Mouse (Mus musculus) stomach, postnatal 0 days (tissue): ENCODE results near the gene Neb. TPM values are rescaled to one million over a fixed set of nuclear protein-coding genes. Genes with fewer than 3 reads are reported as not detected.

Source experiments
- ATAC-seq: fragments of 200-750 bp; cut with Nextera tagmentation; 2 replicates; pipeline ENCODE4 v1.8.0; 2017; ENCODE audit not compliant: low FRiP score, low TSS enrichment
- DNase-seq: peaks from one replicate; pipeline ENCODE4 v3.0.0-alpha.2; 2016; ENCODE audit warnings: low spot score
- H3K27ac ChIP-seq: fragments of 300-500 bp; sonication (generic); replicated peaks from 2 replicates; pipeline ENCODE4 v1.5.1; 2014; ENCODE audit warnings: mild to moderate bottlenecking, control low read depth
- H3K27me3 ChIP-seq: fragments of 300-500 bp; sonication (generic); 2 replicates; pipeline ENCODE4 v1.6.1; 2014; ENCODE audit warnings: low read length; ENCODE audit not compliant: control insufficient read depth, insufficient read depth
- H3K36me3 ChIP-seq: fragments of 300-500 bp; sonication (generic); 2 replicates; pipeline ENCODE4 v1.6.1; 2014; ENCODE audit warnings: low read length, mixed read lengths; ENCODE audit not compliant: control insufficient read depth, insufficient read depth
- H3K4me1 ChIP-seq: fragments of 300-500 bp; sonication (generic); replicated peaks from 2 replicates; pipeline ENCODE4 v1.6.1; 2014; ENCODE audit warnings: antibody characterized with exemption; ENCODE audit not compliant: control insufficient read depth, insufficient read depth
- H3K4me2 ChIP-seq: fragments of 300-500 bp; sonication (generic); replicated peaks from 2 replicates; pipeline ENCODE4 v1.6.1; 2014; ENCODE audit warnings: low read depth, mild to moderate bottlenecking, control low read depth, moderate library complexity
- H3K4me3 ChIP-seq: fragments of 300-500 bp; sonication (generic); 2 replicates; pipeline ENCODE4 v1.5.1; 2014; ENCODE audit warnings: low read depth, low read length, control low read depth
- H3K9ac ChIP-seq: fragments of 300-500 bp; sonication (generic); 2 replicates; pipeline ENCODE4 v1.6.1; 2014; ENCODE audit warnings: mild to moderate bottlenecking, low read length, control low read depth, mixed read lengths
- H3K9me3 ChIP-seq: fragments of 300-500 bp; sonication (generic); 2 replicates; pipeline ENCODE4 v1.6.1; 2016; ENCODE audit warnings: low read length; ENCODE audit not compliant: control insufficient read depth
- CTCF ChIP-seq: IDR thresholded peaks from 2 replicates; pipeline ENCODE4 v1.5.1; 2016; ENCODE audit warnings: antibody characterized with exemption, low read depth, mild to moderate bottlenecking, moderate library complexity
- EP300 ChIP-seq: optimal IDR thresholded peaks from 2 replicates; pipeline ENCODE3; 2016; ENCODE audit warnings: antibody characterized with exemption
- WGBS: fragments of 180-500 bp; shearing (Covaris S2); extraction: QIAGEN DNeasy Blood & Tissue Kit; methylation state at CpG from one replicate; pipeline ENCODE4 v1.1.7; 2014; 5-methylcytosine and 5-hydroxymethylcytosine counted together
- microRNA-seq: library from miRNA; unstranded; fragments of <30 nt; microRNA quantifications from one replicate; pipeline ENCODE4, GENCODE M21; 2016
- polyA plus RNA-seq: library from polyadenylated mRNA; unstranded; fragments of >200 nt; fragmentation: Nextera tagmentation; extraction: Ambion mirVana; gene quantifications from 2 replicates; pipeline ENCODE4 v1.2.1, GENCODE M21; 2015

Neb gene
- polyA plus RNA-seq, 1 experiment from 2014 or later = 1.2 TPM

- no peak for ATAC-seq
- WGBS = 92% methylated on average over 1 of the region's 1 CpGs
- no peak for TF ChIP-seq CTCF
- TF ChIP-seq EP300 = no peak
These were observed 264.2 kb downstream of the Neb start for GRCm38 (mm10) chr2:52114086-52114485.

More at GRCm38 (mm10) chr2:52114086-52114485, 264.2 kb downstream of the Neb start:
- Histone ChIP-seq H3K27me3 (no peaks in the 10 kb centered on the region), H3K9me3 (no peaks in the 10 kb centered on the region), H3K9ac (no peak overlapping the region), H3K36me3 (peaks cover 15% of the 10 kb centered on the region), H3K4me3 (no peak overlapping the region), H3K4me1 (no peaks in the 10 kb centered on the region), H3K27ac (no peak overlapping the region), H3K4me2 (no peak overlapping the region)
- DNase-seq = no peak

Small RNA genes lying within 50 kb of the gene (microRNA-seq; reads per million reads assigned to microRNA genes)
- not detected for gene Gm22095

Other genes starting within 250 kb of the Neb start
- 17.8 and 17.9 TPM in 2 replicates for gene Arl5a, start 46.4 kb upstream of the Neb start, polyA plus RNA-seq